Mouse (Mus musculus) midbrain, embryonic 11.5 days (tissue): ENCODE measurements around the gene Ccpg1os. TPM values are rescaled to one million over a fixed set of nuclear protein-coding genes. Genes with fewer than 3 reads are reported as not detected.

ENCODE experiments used
- ATAC-seq: fragments of 200-750 bp; cut with Nextera tagmentation; 2 replicates; pipeline ENCODE4 v1.8.0; 2017; ENCODE audit warnings: moderate TSS enrichment, moderate library complexity; ENCODE audit not compliant: low FRiP score
- DNase-seq: peaks from one replicate; pipeline ENCODE4 v3.0.0; 2015; ENCODE audit warnings: low spot score; ENCODE audit errors: missing footprints
- H3K27ac ChIP-seq: fragments of 300-500 bp; sonication (generic); 2 replicates; pipeline ENCODE4 v1.5.1; 2014; ENCODE audit warnings: low read depth, low read length
- H3K27me3 ChIP-seq: fragments of 300-500 bp; sonication (generic); 2 replicates; pipeline ENCODE4 v1.6.1; 2014; ENCODE audit warnings: mild to moderate bottlenecking, low read length, moderate library complexity, mixed read lengths; ENCODE audit not compliant: control insufficient read depth, insufficient read depth
- H3K36me3 ChIP-seq: fragments of 300-500 bp; sonication (generic); 2 replicates; pipeline ENCODE4 v1.6.1; 2014; ENCODE audit warnings: mild to moderate bottlenecking, low read length, moderate library complexity, mixed read lengths; ENCODE audit not compliant: control insufficient read depth, insufficient read depth
- H3K4me1 ChIP-seq: fragments of 300-500 bp; sonication (generic); 2 replicates; pipeline ENCODE4 v1.6.1; 2014; ENCODE audit warnings: low read length; ENCODE audit not compliant: control insufficient read depth, insufficient read depth
- H3K4me2 ChIP-seq: fragments of 300-500 bp; sonication (generic); 2 replicates; pipeline ENCODE4 v1.6.1; 2014; ENCODE audit warnings: mild to moderate bottlenecking, moderate library complexity
- H3K4me3 ChIP-seq: fragments of 300-500 bp; sonication (generic); 2 replicates; pipeline ENCODE4 v1.5.1; 2014; ENCODE audit warnings: low read depth, low read length
- H3K9ac ChIP-seq: fragments of 300-500 bp; sonication (generic); 2 replicates; pipeline ENCODE4 v1.6.1; 2014; ENCODE audit warnings: low read length
- H3K9me3 ChIP-seq: fragments of 300-500 bp; sonication (generic); 2 replicates; pipeline ENCODE4 v1.6.1; 2016; ENCODE audit warnings: low read length; ENCODE audit not compliant: control insufficient read depth
- WGBS: fragments of 180-500 bp; shearing (Covaris S2); extraction: QIAGEN DNeasy Blood & Tissue Kit; methylation state at CpG from one replicate; pipeline ENCODE4 v1.1.7; 2014; 5-methylcytosine and 5-hydroxymethylcytosine counted together
- polyA plus RNA-seq: library from polyadenylated mRNA; unstranded; fragments of >200 nt; fragmentation: Nextera tagmentation; extraction: Ambion mirVana; gene quantifications from 2 replicates; pipeline ENCODE4 v1.2.1, GENCODE M21; 2014

The Ccpg1os gene
- polyA plus RNA-seq, 1 experiment from 2014 or later = 22.4 TPM

GRCm38 (mm10) chr9:73012629-73013028 lies 27.4 kb upstream of the Ccpg1os start:
- 86% methylated on average over 4 of the region's 4 CpGs for WGBS
- H3K27ac ChIP-seq = no peak overlapping the region
- H3K27me3 ChIP-seq = no peaks in the 10 kb centered on the region
- DNase-seq = no peak
- no peak for ATAC-seq
- no peak overlapping the region for H3K4me2 ChIP-seq
- H3K4me1 ChIP-seq = no peaks in the 10 kb centered on the region
- H3K9me3 ChIP-seq = no peaks in the 10 kb centered on the region
- peaks cover 3% of the 10 kb centered on the region; the same call in 1 of the 2 replicates for H3K36me3 ChIP-seq
- no peak overlapping the region for H3K9ac ChIP-seq
- no peak overlapping the region for H3K4me3 ChIP-seq

- WGBS = 76% methylated on average over 3 of the region's 3 CpGs
- H3K4me2 ChIP-seq = no peak overlapping the region
Measured at GRCm38 (mm10) chr9:73008384-73008783, 23.2 kb upstream of the Ccpg1os start.

DNA sequence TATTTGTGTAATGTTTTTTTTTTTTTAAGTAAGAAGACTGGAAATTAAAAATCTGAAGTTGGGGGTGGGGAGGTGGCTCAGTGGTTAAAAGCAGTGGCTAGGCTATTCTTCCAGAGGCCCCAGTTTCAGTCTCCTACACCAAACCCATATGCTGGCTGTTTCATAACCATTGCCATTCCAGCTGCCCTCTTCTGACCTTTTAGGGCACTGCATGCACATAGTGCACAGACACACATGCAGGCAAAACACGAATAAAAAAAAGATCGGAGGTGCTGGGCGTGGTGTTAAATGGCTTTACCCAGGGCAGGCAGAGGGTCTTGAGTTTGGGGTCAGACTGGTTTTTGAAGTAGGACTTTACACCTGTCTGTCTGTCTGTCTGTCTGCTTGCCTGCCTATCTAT lies 21.0 kb upstream of the Ccpg1os start:
- Histone ChIP-seq H3K27ac (no peak overlapping the region), H3K36me3 (no peaks in the 10 kb centered on the region), H3K9ac (no peak overlapping the region), H3K27me3 (no peaks in the 10 kb centered on the region), H3K4me1 (no peaks in the 10 kb centered on the region), H3K9me3 (no peaks in the 10 kb centered on the region), H3K4me2 (no peak overlapping the region), H3K4me3 (no peak overlapping the region)
- DNase-seq = peak; percentile 57
- 87% methylated on average over 3 of the region's 3 CpGs for WGBS
- ATAC-seq = no peak

More at GRCm38 (mm10) chr9:73008384-73008783, 23.2 kb upstream of the Ccpg1os start:
- H3K9ac ChIP-seq = no peak overlapping the region
- no peak overlapping the region for H3K27ac ChIP-seq
- DNase-seq = peak; percentile 31
- no peak for ATAC-seq
- no peaks in the 10 kb centered on the region for H3K4me1 ChIP-seq
- no peaks in the 10 kb centered on the region for H3K36me3 ChIP-seq
- H3K4me3 ChIP-seq = no peak overlapping the region
- H3K9me3 ChIP-seq = no peaks in the 10 kb centered on the region
- no peaks in the 10 kb centered on the region for H3K27me3 ChIP-seq

- ATAC-seq = no peak
- Histone ChIP-seq H3K9ac (no peak overlapping the region), H3K36me3 (no peaks in the 10 kb centered on the region), H3K4me1 (no peaks in the 10 kb centered on the region), H3K27ac (no peak overlapping the region), H3K4me3 (no peak overlapping the region), H3K9me3 (no peaks in the 10 kb centered on the region), H3K27me3 (no peaks in the 10 kb centered on the region), H3K4me2 (no peak overlapping the region)
- DNase-seq = peak; percentile 39
- 87% methylated on average over 6 of the region's 6 CpGs for WGBS
Measured at GRCm38 (mm10) chr9:73005106-73005505, 19.9 kb upstream of the Ccpg1os start.

DNA sequence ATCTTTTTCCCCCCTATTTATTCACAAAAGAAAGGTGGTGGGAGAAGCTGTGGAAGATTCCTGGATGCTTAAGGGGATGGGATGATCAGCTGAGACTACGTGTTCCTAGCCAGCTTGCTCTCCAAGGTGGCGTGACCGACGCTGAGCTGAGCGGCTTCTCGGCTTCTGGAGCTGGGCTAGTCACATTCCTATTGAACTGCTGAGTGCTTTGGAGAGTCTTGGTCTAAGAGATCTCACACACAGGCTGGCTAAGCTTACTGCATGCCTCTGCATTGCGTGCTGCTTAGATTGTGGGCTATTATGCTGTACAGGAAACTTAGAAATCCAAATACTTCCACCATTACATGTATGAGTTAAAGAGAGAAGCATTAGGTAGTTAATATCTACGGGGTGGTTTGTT lies 18.9 kb upstream of the Ccpg1os start:
- WGBS = 86% methylated on average over 8 of the region's 8 CpGs
- Histone ChIP-seq H3K27me3 (no peaks in the 10 kb centered on the region), H3K27ac (no peak overlapping the region), H3K9me3 (no peaks in the 10 kb centered on the region), H3K4me2 (no peak overlapping the region), H3K9ac (no peak overlapping the region), H3K4me3 (no peak overlapping the region), H3K36me3 (no peaks in the 10 kb centered on the region), H3K4me1 (no peaks in the 10 kb centered on the region)
- ATAC-seq (no peak), DNase-seq (peak; percentile 21)

GRCm38 (mm10) chr9:73002177-73002576 lies 17.0 kb upstream of the Ccpg1os start:
- H3K4me2 ChIP-seq = no peak overlapping the region
- no peak for ATAC-seq
- no peak overlapping the region for H3K9ac ChIP-seq
- H3K27me3 ChIP-seq = no peaks in the 10 kb centered on the region
- no peaks in the 10 kb centered on the region for H3K9me3 ChIP-seq
- no peaks in the 10 kb centered on the region for H3K36me3 ChIP-seq
- WGBS = 67% methylated on average over 3 of the region's 3 CpGs
- DNase-seq = no peak
- no peaks in the 10 kb centered on the region for H3K4me1 ChIP-seq
- H3K27ac ChIP-seq = no peak overlapping the region
- no peak overlapping the region for H3K4me3 ChIP-seq

DNA sequence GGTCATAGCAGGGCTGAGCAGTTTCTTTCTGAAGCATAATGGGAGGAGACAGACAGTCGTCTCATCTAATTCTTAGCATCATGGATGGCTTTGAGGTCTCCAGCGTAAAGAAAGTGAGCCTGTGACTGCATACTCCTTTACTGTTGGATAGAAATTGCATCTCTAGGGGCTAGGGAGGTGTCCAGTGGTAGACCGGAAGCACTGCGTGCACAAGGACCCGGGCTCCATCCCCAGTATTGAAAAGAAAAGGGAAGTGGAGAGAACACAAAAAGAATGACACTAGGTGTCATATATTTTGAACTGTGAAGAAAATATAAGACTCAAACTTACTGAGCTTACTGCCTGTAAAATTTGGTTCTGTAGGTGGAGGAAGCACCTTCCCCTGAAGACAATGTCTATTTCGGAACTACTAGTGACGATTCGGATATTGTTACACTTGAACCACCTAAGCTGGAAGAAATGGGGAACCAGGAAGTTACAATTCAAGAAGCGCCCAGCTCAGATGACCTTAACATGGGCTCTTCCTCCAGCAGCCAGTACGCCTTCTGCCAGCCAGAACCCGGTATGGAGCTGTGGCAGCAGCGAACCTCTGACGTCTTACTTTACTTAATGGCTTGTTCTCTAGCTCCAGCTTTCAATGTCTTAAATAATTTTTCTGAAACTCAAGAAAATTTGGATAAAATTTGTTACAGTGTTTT lies 16.3 kb upstream of the Ccpg1os start:
- 90% methylated on average over 13 of the region's 13 CpGs for WGBS
- Histone ChIP-seq H3K4me3 (no peak overlapping the region), H3K4me1 (no peaks in the 10 kb centered on the region), H3K9ac (no peak overlapping the region), H3K27ac (no peak overlapping the region), H3K27me3 (no peaks in the 10 kb centered on the region), H3K4me2 (no peak overlapping the region), H3K9me3 (no peaks in the 10 kb centered on the region), H3K36me3 (no peaks in the 10 kb centered on the region)
- DNase-seq (peak; percentile 6), ATAC-seq (no peak)

GRCm38 (mm10) chr9:73000487-73000886 lies 15.3 kb upstream of the Ccpg1os start:
- Histone ChIP-seq H3K9me3 (no peaks in the 10 kb centered on the region), H3K4me1 (no peaks in the 10 kb centered on the region), H3K9ac (no peak overlapping the region), H3K36me3 (no peaks in the 10 kb centered on the region), H3K27me3 (no peaks in the 10 kb centered on the region), H3K4me3 (no peak overlapping the region), H3K27ac (no peak overlapping the region), H3K4me2 (no peak overlapping the region)
- DNase-seq (peak; percentile 12), ATAC-seq (no peak)
- 68% methylated on average over 2 of the region's 2 CpGs for WGBS

- ATAC-seq (no peak), DNase-seq (no peak)
- H3K9ac ChIP-seq = no peak overlapping the region
- no peaks in the 10 kb centered on the region for H3K9me3 ChIP-seq
- H3K27ac ChIP-seq = no peak overlapping the region
- no peak overlapping the region for H3K4me2 ChIP-seq
- no peaks in the 10 kb centered on the region for H3K4me1 ChIP-seq
- WGBS = 64% methylated on average over 7 of the region's 7 CpGs
- no peak overlapping the region for H3K4me3 ChIP-seq
- H3K27me3 ChIP-seq = no peaks in the 10 kb centered on the region
- no peaks in the 10 kb centered on the region for H3K36me3 ChIP-seq
Measured at GRCm38 (mm10) chr9:72996806-72997205, 11.6 kb upstream of the Ccpg1os start.
